Mouse (Mus musculus): Measurements from ENCODE around the gene Uqcc1.

Gene Uqcc1

DNA sequence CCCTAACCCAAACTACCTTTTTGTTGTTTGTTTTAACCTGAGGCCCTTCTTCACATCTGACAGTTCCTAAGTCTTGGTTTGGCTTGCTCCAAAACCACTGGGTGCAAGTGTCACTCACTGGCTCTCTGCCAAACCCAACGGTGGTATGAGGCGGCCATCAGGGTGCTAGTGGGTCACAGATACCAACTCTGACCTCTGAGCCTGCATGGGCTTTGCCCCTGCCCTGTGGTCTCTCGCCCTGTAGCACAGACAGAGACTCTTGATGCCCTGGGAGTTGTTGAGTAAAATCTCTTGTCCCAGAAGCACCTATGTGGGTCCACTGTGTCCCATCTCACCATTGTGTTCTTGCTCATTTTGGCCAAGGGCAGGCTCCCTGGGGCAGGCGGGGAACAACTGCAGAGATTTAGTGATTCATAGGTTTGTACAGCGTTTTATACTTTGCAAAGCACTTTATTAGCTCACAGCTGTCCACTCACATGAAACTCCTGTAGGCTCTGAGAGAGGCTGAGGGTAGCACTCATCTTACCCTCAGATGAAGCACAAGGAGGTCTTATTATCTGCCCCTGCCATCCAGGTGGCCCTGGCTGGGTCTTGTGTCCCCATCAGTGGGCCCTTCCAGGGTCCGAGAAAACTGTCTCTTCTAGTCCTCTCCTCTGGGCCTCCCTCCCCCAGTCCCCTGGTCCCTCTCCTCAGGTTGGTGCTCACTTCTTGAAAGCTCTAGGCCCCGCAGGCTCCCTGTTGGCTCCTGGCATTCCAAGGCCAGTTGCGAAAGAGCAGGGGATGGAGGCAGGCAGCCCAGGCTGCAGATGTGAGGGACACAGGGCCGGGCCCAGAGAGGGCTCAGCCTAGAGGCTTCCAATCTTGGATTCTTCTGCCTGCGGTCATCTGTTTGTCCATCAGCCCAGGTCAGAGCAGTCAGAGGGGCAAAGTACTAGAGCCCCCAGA lies 112.5 kb downstream of the Uqcc1 start:
- no peak for DNase-seq (ENCODE audit: low spot score in 2 of 2)

DNA sequence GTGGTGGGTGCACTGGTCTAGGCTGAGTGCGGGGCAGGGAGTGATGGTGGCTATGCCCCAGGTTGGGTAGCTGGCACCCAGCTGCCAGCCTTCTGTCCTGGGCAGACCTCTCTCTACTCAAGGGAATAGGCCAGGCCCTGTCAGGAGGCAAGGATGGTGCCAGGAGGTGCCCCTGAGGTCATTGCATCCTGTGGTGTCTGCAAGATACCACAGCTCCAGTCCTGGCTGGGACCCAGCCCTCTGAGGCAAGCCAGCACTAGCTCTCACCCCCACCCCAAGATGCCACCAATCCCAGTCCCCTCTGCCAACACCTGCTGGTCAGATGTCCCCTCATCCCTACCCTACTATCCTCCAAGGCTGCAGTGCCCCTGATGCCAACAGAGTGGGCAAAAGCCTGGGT lies 113.9 kb downstream of the Uqcc1 start:
- DNase-seq (ENCODE audit: low spot score in 2 of 2) = no peak

DNA sequence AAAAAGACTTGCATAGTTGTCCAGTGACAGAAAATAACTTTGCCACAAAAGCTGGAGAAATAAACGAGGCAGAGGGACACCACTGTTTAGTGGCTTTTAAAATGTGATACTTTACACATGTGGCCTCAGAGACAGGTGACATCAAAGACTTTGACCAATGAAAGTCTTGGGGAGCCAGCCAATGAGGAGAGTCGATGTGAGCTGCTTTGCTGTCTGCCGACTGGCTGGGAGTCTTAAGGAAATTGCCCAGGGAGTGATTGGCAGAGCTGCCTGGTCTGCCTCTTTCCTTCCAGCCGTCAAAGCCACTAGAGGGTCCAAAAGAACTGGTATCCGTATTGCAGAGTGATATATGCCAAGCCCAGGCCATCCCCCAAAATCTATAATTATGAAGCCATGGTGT lies 115.3 kb downstream of the Uqcc1 start:
- peak in 1 of 2 experiments; percentile 18 for DNase-seq (ENCODE audit: low spot score in 2 of 2)

DNA sequence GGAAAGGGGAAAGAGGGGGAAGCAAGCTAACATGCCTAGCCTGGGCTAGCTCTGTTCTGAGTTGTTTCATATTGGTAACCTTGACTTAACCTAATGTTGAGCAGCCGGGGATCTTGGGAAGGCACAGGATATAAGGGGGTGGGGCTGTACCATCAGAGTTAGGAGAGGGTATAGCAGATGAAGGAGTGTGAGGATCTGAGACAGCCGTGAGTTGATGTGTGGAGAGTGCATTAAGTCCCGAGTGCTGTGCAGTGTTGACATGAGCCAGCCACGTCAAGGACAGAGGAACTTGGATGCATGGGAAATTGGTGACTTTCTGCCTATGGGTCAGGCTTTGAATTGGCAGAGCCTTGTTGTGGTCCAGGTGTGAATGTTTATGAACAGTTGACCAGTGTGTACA lies 117.5 kb downstream of the Uqcc1 start:
- no peak for DNase-seq (ENCODE audit: low spot score in 2 of 2)

DNA sequence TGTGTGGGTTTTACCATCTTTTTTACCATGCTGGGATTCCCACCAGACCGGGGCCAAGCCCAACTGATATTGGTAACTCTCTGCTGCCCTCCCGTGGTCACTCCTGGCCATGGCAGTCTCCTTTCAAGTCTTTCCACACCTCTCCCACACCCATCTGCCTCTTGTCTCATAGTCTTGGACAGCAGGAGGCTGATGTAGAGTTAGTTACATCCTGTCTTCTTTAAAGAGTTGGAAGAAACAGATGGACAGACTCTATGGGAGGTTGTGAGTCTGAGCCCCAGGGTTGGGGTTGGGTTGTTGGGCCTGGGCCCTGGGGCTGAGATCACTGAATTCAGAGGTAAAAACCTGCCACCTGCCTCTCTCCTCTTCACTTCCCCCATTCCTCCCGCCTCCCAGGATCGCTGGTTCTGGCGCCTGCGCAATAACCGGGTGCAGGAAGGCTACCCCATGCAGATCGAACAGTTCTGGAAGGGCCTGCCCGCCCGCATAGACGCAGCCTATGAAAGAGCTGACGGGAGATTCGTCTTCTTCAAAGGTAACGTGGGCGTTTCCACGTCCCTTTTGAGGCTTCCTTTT lies 118.2 kb downstream of the Uqcc1 start:
- peak; percentile 51 to 67 for DNase-seq (ENCODE audit: low spot score in 2 of 2)

DNA sequence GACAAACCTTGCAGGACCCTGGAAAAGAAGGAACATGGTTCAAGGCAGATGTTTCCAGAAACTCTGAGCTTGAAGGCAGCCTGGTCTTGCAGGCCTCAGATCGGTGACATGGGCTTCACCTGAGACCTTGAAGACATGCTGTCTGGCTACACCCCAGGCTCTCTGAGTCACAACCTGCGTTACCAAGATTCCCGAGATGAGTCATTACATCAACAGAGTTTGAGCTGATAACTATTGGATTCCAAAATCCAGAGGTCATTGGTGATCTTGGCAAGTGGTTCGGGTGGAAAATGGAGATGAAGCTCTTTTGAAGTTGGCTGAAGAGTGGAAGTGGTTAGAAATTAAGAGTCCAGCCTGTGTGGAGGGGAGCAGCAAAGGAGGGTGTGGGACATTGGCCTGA lies 120.5 kb downstream of the Uqcc1 start:
- DNase-seq (ENCODE audit: low spot score in 2 of 2) = no peak

DNA sequence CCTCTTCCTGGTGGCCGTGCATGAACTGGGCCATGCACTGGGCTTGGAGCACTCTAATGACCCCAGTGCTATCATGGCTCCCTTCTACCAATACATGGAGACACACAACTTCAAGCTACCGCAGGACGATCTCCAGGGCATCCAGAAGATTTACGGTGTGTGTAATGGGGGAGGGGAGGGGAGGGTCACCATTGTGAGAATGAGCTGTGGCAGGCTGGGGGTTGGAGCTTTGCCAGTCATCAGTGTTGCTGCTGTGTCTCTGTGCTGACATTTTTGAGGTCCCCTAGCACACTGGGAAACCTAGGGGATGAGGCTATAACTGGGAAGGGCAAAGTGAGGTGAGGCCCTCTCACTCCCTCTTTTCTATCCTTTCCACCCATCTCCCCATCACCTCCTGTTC lies 122.7 kb downstream of the Uqcc1 start:
- no peak for DNase-seq (ENCODE audit: low spot score in 2 of 2)

DNA sequence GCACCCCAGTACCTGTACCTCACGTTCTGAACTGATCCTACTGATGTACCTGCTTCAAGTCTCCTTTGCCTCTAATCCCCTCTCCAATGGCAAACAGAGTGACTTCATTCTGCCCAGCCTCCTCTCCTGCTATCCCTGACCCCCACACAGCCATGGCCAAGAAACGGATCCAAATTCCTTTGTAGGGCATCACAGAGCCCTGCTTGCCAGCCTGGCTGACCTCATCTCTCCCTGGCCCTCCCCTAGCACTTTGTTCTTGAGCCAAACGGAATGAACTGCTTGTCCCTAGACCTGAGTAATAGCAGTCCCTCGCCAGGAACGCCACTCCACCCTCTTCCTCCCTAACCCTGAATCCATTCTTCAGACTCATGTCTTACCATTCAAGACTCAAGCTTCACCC lies 123.6 kb downstream of the Uqcc1 start:
- DNase-seq (ENCODE audit: low spot score in 2 of 2) = no peak

DNA sequence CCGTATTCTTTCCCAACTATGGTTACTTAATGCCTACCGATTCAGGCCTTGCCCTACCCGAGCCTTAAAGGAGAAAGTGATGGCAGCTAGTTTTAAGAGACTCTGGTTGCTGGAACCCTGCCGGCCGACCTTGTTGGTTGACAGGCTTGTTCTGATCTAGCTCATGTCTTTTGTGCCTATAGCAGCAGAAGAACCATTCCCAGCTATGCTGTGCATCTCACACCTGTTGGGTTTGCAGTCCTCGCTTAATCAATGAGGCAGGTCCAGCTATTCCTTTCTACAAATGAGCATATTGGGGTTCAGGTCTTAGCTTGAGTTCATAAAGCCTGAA lies 124.2 kb downstream of the Uqcc1 start:
- DNase-seq (ENCODE audit: low spot score in 2 of 2) = no peak

DNA sequence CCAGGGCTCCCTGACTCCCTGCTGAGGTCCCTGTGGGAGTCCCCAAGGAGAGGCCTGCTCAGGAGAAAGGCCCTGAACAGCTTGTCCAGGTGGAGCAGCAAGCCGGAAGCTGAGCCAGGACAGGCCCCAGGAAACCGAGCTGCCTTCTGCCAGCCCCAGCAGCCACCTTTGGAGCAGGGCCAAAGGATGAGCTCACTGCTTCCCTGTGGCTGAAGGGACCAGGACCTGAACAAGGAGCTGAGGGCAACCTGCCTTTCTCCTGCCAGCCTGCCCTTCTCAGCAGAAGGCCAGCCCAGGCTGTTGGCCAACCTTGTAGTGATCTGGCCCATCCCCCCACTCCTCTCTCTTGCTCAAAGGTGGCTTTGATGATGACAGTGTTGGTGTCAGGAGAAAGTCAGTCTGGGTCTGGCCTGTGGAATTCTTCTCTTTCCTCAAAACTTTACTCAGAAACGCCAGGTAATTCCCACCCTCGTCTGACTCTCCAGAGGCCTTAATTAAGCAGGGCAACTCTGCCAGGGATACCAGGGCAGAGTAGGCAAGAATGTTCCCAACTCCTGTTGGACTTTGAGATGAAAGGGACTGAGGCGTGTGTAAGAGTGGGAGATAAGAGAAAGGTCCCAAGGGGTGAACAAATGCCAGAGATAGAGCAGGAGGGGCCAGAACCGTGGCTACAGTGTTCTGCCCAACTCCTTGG lies 124.7 kb downstream of the Uqcc1 start:
- DNase-seq (ENCODE audit: low spot score in 2 of 2) = no peak

DNA sequence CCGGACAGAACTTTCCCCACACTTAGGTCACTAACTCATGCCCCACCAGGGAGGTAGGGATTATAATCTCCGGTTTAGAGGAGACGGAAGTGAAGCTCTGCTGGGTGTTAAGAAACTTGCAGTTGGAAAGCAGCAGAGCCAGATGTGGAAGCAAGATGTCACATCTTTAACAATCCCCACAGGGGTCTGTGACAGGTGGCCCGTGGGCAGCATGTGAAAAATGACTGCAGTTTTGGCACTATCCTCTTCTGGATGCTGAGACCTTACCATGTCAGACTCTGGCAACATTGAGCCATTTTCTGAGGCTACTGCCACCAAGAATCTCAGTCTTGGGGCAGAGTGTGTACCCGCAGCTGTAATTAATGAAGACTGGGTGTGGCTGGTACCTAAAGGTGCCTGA lies 126.1 kb downstream of the Uqcc1 start:
- DNase-seq (ENCODE audit: low spot score in 2 of 2) = no peak

DNA sequence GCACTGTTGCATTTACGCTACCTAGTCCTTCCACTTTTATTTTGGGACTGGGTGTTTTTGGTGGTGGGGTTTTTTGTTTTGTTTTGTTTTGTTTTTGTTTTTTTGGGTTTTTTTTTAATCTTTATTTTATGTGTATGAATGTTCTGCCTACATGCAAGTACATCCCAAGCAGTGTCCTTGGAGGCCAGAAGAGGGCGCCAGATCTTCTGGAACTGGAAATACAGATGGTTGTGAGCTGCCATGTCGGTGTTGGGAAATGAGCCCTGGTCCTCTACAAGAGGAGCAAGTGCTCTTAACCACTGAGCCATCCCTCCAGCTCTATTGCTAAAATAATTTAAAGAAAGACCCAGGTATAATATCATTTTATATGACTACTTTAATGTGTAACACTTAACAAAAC lies 127.3 kb downstream of the Uqcc1 start:
- no peak for DNase-seq (ENCODE audit: low spot score in 2 of 2)

DNA sequence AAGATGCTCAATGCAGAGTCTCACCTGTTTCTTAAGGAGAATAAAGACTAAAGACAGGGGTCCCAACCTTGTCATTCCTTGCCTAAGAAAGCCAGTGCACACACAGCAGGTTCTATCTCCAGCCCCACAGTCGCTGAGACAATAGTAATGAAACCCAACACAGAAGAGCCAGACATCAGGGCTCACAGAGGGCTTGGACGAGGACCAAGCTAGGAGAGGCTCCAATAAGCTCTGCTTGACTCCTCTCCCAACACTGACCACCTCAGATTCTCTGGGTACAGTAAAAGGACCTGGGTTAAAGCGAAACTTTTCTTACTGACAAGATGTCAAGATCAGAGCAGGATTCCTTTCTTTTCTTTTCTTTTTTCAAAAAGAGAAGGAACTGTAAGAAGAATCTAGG lies 131.5 kb downstream of the Uqcc1 start:
- DNase-seq (ENCODE audit: low spot score in 2 of 2) = no peak
